Comparison of ENCODE assay signal across 16 mouse cellular contexts in genomic region chr5:93143360-93144091, GRCm38 (mm10). TPM values are rescaled to one million over a fixed set of nuclear protein-coding genes. Genes with fewer than 3 reads are reported as not detected.
DNase-seq lines count a peak whose midpoint lies in the region; ATAC-seq and TF ChIP-seq lines count a peak whose summit lies in the region.
"Had no signal": no experiment of that assay in that cellular context is flagged by ENCODE, and none has a peak within 500 bp of the region (broad histone marks: within the 10 kb centered on the region; RNA-seq: fewer than 3 reads in every experiment).

No protein-coding gene starts in this region.

- peaks cover 17% of the 10 kb centered on the region for H3K79me3 ChIP-seq in C2C12 (ENCODE audit: low read depth)

- TF ChIP-seq POLR2A in brain, embryonic 14.5 days (IDR thresholded peaks at IDR 0.05; ENCODE audit: borderline replicate concordance, extremely low read depth, insufficient read depth, insufficient read length, poor library complexity, severe bottlenecking): no peak

- H3K9ac ChIP-seq in heart, embryonic 13.5 days: peak overlapping the region; percentile 17; the same call in 1 of the 2 replicates
- no peak overlapping the region for H3K9ac ChIP-seq in heart, embryonic 11.5 days (ENCODE audit: low read depth, low read length)
- H3K9ac ChIP-seq in kidney, embryonic 15.5 days: no peak overlapping the region
- H3K9ac ChIP-seq: liver, embryonic 13.5 days had no signal

- 43% methylated on average over 12 of the region's 12 CpGs for WGBS in heart, embryonic 13.5 days
- WGBS in heart, embryonic 11.5 days (ENCODE audit: insufficient replicate concordance): 38% methylated on average over 12 of the region's 12 CpGs
- WGBS in kidney, embryonic 15.5 days: 40% methylated on average over 12 of the region's 12 CpGs

- no peak overlapping the region for H3K4me3 ChIP-seq in heart, embryonic 13.5 days
- no peak overlapping the region for H3K4me3 ChIP-seq in heart, embryonic 11.5 days (ENCODE audit: low read depth, low read length)
- H3K4me3 ChIP-seq in kidney, embryonic 15.5 days (replicated peaks): no peak overlapping the region
- H3K4me3 ChIP-seq in C2C12 (ENCODE audit: insufficient read depth, poor library complexity, severe bottlenecking): no peak overlapping the region
- H3K4me3 ChIP-seq: liver, embryonic 13.5 days had no signal

- peaks cover 63% of the 10 kb centered on the region for H3K79me2 ChIP-seq in C2C12 (ENCODE audit: control insufficient read depth, insufficient read depth)

- ATAC-seq in heart, embryonic 13.5 days (ENCODE audit: extremely low read depth, insufficient number of reproducible peaks, low FRiP score, low TSS enrichment): no peak
- no peak for ATAC-seq in heart, embryonic 11.5 days (replicated peaks; ENCODE audit: insufficient number of reproducible peaks, low FRiP score, low TSS enrichment)
- ATAC-seq in kidney, embryonic 15.5 days (replicated peaks; ENCODE audit: low FRiP score): peak; percentile 63

- H3K27ac ChIP-seq in heart, embryonic 13.5 days (replicated peaks): no peak overlapping the region
- no peak overlapping the region for H3K27ac ChIP-seq in heart, embryonic 11.5 days (ENCODE audit: low read depth, low read length)
- H3K27ac ChIP-seq in kidney, embryonic 15.5 days: peak overlapping the region; percentile 66; the same call in 1 of the 2 replicates
- H3K27ac ChIP-seq: liver, embryonic 13.5 days had no signal

- H3K27me3 ChIP-seq in heart, embryonic 13.5 days (replicated peaks): no peaks in the 10 kb centered on the region
- H3K27me3 ChIP-seq in heart, embryonic 11.5 days (ENCODE audit: control insufficient read depth, insufficient read depth, low read length): no peaks in the 10 kb centered on the region
- no peaks in the 10 kb centered on the region for H3K27me3 ChIP-seq in kidney, embryonic 15.5 days
- no peaks in the 10 kb centered on the region for H3K27me3 ChIP-seq in C2C12 (ENCODE audit: control insufficient read depth, insufficient read depth, insufficient read length)
- H3K27me3 ChIP-seq: liver, embryonic 13.5 days had no signal

- no peak overlapping the region for H3ac ChIP-seq in C2C12 (ENCODE audit: control insufficient read depth, insufficient read length, low read depth)

- H3K4me2 ChIP-seq in heart, embryonic 13.5 days: no peak overlapping the region
- no peak overlapping the region; the same call in 1 of the 2 replicates for H3K4me2 ChIP-seq in heart, embryonic 11.5 days
- no peak overlapping the region for H3K4me2 ChIP-seq in kidney, embryonic 15.5 days
- H3K4me2 ChIP-seq: liver, embryonic 13.5 days had no signal

- peaks cover 46% of the 10 kb centered on the region for H3K36me3 ChIP-seq in heart, embryonic 13.5 days
- peaks cover 8% of the 10 kb centered on the region for H3K36me3 ChIP-seq in heart, embryonic 11.5 days (ENCODE audit: control insufficient read depth, insufficient read depth, low read length)
- peaks cover 57% of the 10 kb centered on the region for H3K36me3 ChIP-seq in kidney, embryonic 15.5 days
- peaks cover 57% of the 10 kb centered on the region for H3K36me3 ChIP-seq in C2C12 (ENCODE audit: control insufficient read depth, insufficient read depth)

- no peak for DNase-seq in kidney, adult 8-10 months
- peak; percentile 62 for DNase-seq in brain, embryonic 14.5 days (ENCODE audit: low read depth)
- DNase-seq in adrenal gland, postnatal 36 days: no peak
- DNase-seq: cerebellum, adult 2 months; gastrocnemius, postnatal 25 days; heart, postnatal 14 days; kidney, adult 9 months; layer of hippocampus, adult 9-11 months; liver, embryonic 13.5 days; lung, postnatal 36 days; spleen, adult 18-20 months; thymus, postnatal 36 days had no signal

- H3K9me3 ChIP-seq in heart, embryonic 13.5 days: peaks cover 5% of the 10 kb centered on the region; the same call in 1 of the 2 replicates
- no peaks in the 10 kb centered on the region for H3K9me3 ChIP-seq in heart, embryonic 11.5 days (replicated peaks; ENCODE audit: control insufficient read depth, low read length)
- H3K9me3 ChIP-seq in kidney, embryonic 15.5 days (replicated peaks): no peaks in the 10 kb centered on the region

- H3K4me1 ChIP-seq in heart, embryonic 13.5 days: peaks cover 55% of the 10 kb centered on the region
- peaks cover 29% of the 10 kb centered on the region for H3K4me1 ChIP-seq in heart, embryonic 11.5 days (ENCODE audit: control insufficient read depth, insufficient read depth, low read length)
- H3K4me1 ChIP-seq in kidney, embryonic 15.5 days: peaks cover 39% of the 10 kb centered on the region

- no peak for TF ChIP-seq CTCF in C2C12 (IDR thresholded peaks at IDR 0.05; ENCODE audit: control insufficient read depth, insufficient read depth, insufficient read length)
- no peak for TF ChIP-seq CTCF in brain, embryonic 14.5 days (IDR thresholded peaks at IDR 0.05; ENCODE audit: borderline replicate concordance, extremely low read depth, insufficient read depth, insufficient read length)

TF ChIP-seq in C2C12, 6 proteins besides CTCF, POLR2A, EP300 and RAD21:
- TF ChIP-seq USF1 (IDR thresholded peaks at IDR 0.05; ENCODE audit: low read depth) (peak; percentile 38), MYOG (IDR thresholded peaks at IDR 0.05; ENCODE audit: control insufficient read depth, extremely low read depth, insufficient read length) (no peak)

RNA-seq across cellular contexts. Expression of gene Sept11, which starts 50.3 kb away (rescaled TPM):
- 82.0 and 82.4 TPM in 2 replicates for polyA plus RNA-seq in heart, embryonic 13.5 days (2015; fragmentation: Nextera tagmentation; extraction: Ambion mirVana)
- polyA plus RNA-seq in heart, embryonic 11.5 days (2014; fragmentation: Nextera tagmentation; extraction: Ambion mirVana): 96.6 and 97.3 TPM in 2 replicates
- 221 and 222 TPM in 2 replicates for polyA plus RNA-seq in kidney, embryonic 15.5 days (2015; fragmentation: Nextera tagmentation; extraction: Ambion mirVana)
- polyA plus RNA-seq in C2C12 (2012; fragmentation: generic; extraction: Trizol): 102 TPM
- polyA plus RNA-seq in brain, embryonic 14.5 days (2012; rRNA removed): 111 and 133 TPM in 2 replicates
- 10 to 100 TPM; 37.0 to 46.9 TPM for total RNA-seq in adrenal gland, postnatal 36 days (2021)
